Comparison of ENCODE assay signal across 1 mouse cellular context in the genomic region with DNA sequence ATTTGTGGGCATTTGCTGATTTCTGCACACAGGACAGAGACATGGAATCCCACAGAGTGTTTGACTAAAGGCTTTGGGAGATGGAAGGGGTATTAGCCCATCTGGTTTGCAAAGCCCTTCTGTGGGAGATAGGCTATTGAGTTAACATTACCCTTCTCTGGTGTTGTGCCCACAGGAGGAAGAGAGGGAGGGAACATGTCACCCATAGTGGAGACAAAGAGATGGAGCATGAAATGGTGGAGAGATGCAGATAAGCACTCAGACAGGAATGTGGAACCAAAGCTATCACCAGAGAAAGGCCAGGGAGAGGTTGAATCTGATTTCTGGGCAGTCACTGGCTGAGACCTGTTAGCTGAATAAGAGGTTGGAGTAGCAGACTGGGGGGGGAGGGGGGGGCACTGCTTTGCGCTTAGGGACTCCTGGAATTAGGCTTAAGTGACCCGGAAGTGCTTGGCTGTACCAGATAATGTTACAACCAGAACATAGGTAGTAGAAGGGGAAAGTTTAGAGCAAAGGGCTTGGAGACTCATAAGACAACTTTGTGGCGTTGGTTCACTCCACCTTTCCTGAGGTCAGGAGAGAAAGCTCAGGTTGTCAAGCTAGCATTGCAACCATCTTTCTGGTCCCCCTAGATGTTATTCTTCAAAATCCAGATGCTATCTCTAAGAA.
TF ChIP-seq lines count a peak whose summit lies in the region.

No protein-coding gene starts in this region.

TF ChIP-seq in CH12.LX, 34 proteins besides CTCF, POLR2A, EP300 and RAD21:
- no peak for TF ChIP-seq NELFE (IDR thresholded peaks at IDR 0.05; ENCODE audit: low read depth, low read length)
- peak; percentile 47; the same call in 1 of the 2 replicates for TF ChIP-seq POLR2AphosphoS2 (IDR thresholded peaks at IDR 0.05; ENCODE audit: low read depth, low read length)
- no peak for TF ChIP-seq JUND (conservative IDR thresholded peaks at IDR 0.05; ENCODE audit: low read depth, low read length)
- no peak for TF ChIP-seq MAFK (IDR thresholded peaks at IDR 0.05; ENCODE audit: insufficient replicate concordance, low read length)
- TF ChIP-seq ELF1 (IDR thresholded peaks at IDR 0.05; ENCODE audit: low read depth, low read length): peak; percentile 72; the same call in 1 of the 2 replicates
